Mouse (Mus musculus): ENCODE measurements around the gene Trim6. TPM values are rescaled to one million over a fixed set of nuclear protein-coding genes. Genes with fewer than 3 reads are reported as not detected.

Gene Trim6
- 0.30 and 0.33 TPM in 2 replicates for polyA plus RNA-seq (2015; fragmentation: Nextera tagmentation; extraction: Ambion mirVana)

GRCm38 (mm10) chr7:104218701-104219569, at the start of gene Trim6:
Gene Trim6, plus strand, starts transcription at chr7:104218793.
- Histone ChIP-seq H3K27ac (no peak within 1 kb of the TSS), H3K9ac (no peak within 1 kb of the TSS), H3K36me3 (ENCODE audit: poor library complexity, severe bottlenecking) (no peaks in the 10 kb centered on the region), H3K4me3 (peak within 1 kb of the TSS; percentile 25), H3K4me1 (peaks cover 7% of the 10 kb centered on the region; the same call in 1 of the 2 replicates), H3K4me2 (peak within 1 kb of the TSS; percentile 53), H3K27me3 (no peaks in the 10 kb centered on the region), H3K9me3 (replicated peaks) (no peaks in the 10 kb centered on the region)
- 4% methylated on average over 37 of the region's 37 CpGs for WGBS
- ATAC-seq: peak; percentile 55; the same call in 1 of the 2 replicates

GRCm38 (mm10) chr7:104169634-104170204, 48.9 kb upstream of the Trim6 start:
- 85% methylated on average over 6 of the region's 6 CpGs for WGBS
- H3K27me3 ChIP-seq: no peaks in the 10 kb centered on the region
- no peaks in the 10 kb centered on the region for H3K4me1 ChIP-seq
- no peaks in the 10 kb centered on the region for H3K36me3 ChIP-seq (ENCODE audit: poor library complexity, severe bottlenecking)
- no peaks in the 10 kb centered on the region; the same call in 1 of the 2 replicates for H3K9me3 ChIP-seq (replicated peaks)
- ATAC-seq: no peak
- H3K27ac ChIP-seq: no peak overlapping the region
- H3K4me3 ChIP-seq: no peak overlapping the region
- H3K4me2 ChIP-seq: no peak overlapping the region
- H3K9ac ChIP-seq: no peak overlapping the region

DNA sequence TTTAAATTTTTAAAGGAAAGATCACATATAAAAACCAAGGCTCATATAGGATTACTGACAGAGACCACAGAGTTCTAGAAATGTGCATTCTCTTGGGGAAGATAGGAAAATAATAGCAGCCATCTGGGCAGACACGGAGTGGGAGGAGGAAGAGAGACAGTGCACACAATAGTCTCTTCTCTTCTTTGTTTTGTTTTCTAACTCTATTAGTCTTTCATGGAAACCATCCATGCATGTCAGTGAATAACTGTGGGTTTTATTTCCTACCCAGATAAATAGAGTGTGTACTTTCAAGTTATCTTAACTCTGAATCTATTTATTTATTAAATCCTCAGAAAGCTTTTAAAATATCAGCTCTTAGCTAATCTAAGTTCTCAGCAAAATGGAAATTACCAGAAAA, 43.5 kb upstream of the Trim6 start:
- no peaks in the 10 kb centered on the region for H3K36me3 ChIP-seq (ENCODE audit: poor library complexity, severe bottlenecking)
- no peak overlapping the region for H3K4me3 ChIP-seq
- H3K27me3 ChIP-seq: no peaks in the 10 kb centered on the region
- no peak for ATAC-seq
- WGBS: 25% methylated on average over 1 of the region's 1 CpGs
- no peaks in the 10 kb centered on the region for H3K4me1 ChIP-seq
- H3K27ac ChIP-seq: no peak overlapping the region
- no peak overlapping the region for H3K9ac ChIP-seq
- no peaks in the 10 kb centered on the region; the same call in 1 of the 2 replicates for H3K9me3 ChIP-seq (replicated peaks)
- no peak overlapping the region for H3K4me2 ChIP-seq

DNA sequence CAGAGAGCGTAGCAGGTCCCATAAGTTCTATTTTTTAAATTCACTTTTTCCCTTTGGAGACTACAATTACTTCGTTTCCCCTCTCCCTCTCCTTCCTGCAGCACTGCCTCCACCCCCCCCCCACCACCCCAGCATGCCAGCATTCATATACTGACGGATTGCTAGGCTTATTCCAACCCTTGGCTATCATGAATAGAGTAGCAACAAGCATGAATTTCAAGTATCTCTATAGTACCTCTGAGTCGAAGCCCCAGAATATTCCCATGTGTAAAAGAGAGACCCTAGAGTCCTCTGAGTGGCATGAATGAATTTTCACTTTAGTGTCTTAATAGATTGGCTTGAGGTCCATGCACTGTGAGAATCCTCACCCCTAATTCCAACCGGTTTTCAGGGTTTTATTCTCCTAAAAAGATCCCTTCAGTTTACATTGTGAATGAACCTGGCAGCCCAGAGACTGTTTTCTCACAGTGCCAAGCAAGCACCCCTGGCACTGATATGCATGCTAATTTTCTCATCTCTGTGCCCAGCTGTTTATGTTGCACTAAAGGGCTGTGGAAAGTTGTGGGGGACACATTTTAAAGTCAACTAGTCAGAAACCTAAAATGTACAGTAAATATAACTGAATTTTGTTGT, 40.1 kb upstream of the Trim6 start:
- no peak for ATAC-seq
- Histone ChIP-seq H3K4me2 (no peak overlapping the region), H3K36me3 (ENCODE audit: poor library complexity, severe bottlenecking) (no peaks in the 10 kb centered on the region), H3K27me3 (no peaks in the 10 kb centered on the region), H3K4me1 (no peaks in the 10 kb centered on the region), H3K9ac (no peak overlapping the region), H3K9me3 (replicated peaks) (no peaks in the 10 kb centered on the region), H3K4me3 (no peak overlapping the region), H3K27ac (no peak overlapping the region)
- 52% methylated on average over 5 of the region's 5 CpGs for WGBS

- no peak overlapping the region for H3K4me2 ChIP-seq
- no peak overlapping the region for H3K27ac ChIP-seq
- no peaks in the 10 kb centered on the region for H3K9me3 ChIP-seq (replicated peaks)
- no peaks in the 10 kb centered on the region for H3K4me1 ChIP-seq
- no peaks in the 10 kb centered on the region for H3K36me3 ChIP-seq (ENCODE audit: poor library complexity, severe bottlenecking)
- no peak for ATAC-seq
- no peaks in the 10 kb centered on the region for H3K27me3 ChIP-seq
- 80% methylated on average over 1 of the region's 1 CpGs for WGBS
- H3K9ac ChIP-seq: no peak overlapping the region
- H3K4me3 ChIP-seq: no peak overlapping the region
Measured at GRCm38 (mm10) chr7:104179074-104179473, 39.5 kb upstream of the Trim6 start.

- WGBS: 90% methylated on average over 2 of the region's 2 CpGs
- H3K27ac ChIP-seq: no peak within 1 kb of the TSS
- H3K36me3 ChIP-seq (ENCODE audit: poor library complexity, severe bottlenecking): no peaks in the 10 kb centered on the region
- ATAC-seq: no peak
- no peak within 1 kb of the TSS for H3K4me2 ChIP-seq
- H3K27me3 ChIP-seq: no peaks in the 10 kb centered on the region
- no peaks in the 10 kb centered on the region for H3K9me3 ChIP-seq (replicated peaks)
- no peak within 1 kb of the TSS for H3K9ac ChIP-seq
- H3K4me3 ChIP-seq: no peak within 1 kb of the TSS
- H3K4me1 ChIP-seq: no peaks in the 10 kb centered on the region
Measured at GRCm38 (mm10) chr7:104183292-104183691, 35.3 kb upstream of the Trim6 start, which contains the start of gene Olfr648. Gene Olfr648, minus strand, starts transcription at chr7:104183392.

GRCm38 (mm10) chr7:104191275-104191674, 27.3 kb upstream of the Trim6 start:
- Histone ChIP-seq H3K9me3 (replicated peaks) (no peaks in the 10 kb centered on the region), H3K4me1 (no peaks in the 10 kb centered on the region), H3K4me3 (no peak overlapping the region), H3K27me3 (no peaks in the 10 kb centered on the region), H3K36me3 (ENCODE audit: poor library complexity, severe bottlenecking) (no peaks in the 10 kb centered on the region), H3K27ac (no peak overlapping the region), H3K9ac (no peak overlapping the region), H3K4me2 (no peak overlapping the region)
- ATAC-seq: no peak
- 63% methylated on average over 9 of the region's 9 CpGs for WGBS

DNA sequence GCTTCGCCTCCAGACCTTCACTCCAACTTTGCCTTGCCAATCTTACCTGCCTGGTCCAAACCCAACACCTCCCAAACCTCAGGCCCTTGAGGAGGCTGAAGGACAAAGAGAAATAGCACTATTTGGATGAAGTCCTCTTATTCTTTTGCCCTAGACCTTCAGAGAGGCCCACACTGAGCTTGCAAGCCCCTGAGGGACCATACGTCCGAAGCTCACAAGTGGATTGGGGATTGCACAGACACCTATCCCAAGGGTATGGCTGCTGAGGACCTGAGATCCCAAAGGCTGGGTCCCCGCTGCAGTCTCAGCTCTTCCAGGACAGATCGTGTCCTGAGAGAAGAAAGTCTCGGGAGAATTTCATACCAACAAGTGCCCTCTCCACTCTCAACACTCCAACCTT, 22.7 kb upstream of the Trim6 start, which contains the start of gene Olfr649:
Gene Olfr649, minus strand, starts transcription at position 101 of the 400 bp plus-strand sequence.
- no peak for ATAC-seq
- Histone ChIP-seq H3K9ac (no peak within 1 kb of the TSS), H3K4me1 (no peaks in the 10 kb centered on the region), H3K9me3 (replicated peaks) (no peaks in the 10 kb centered on the region), H3K27me3 (no peaks in the 10 kb centered on the region), H3K4me2 (no peak within 1 kb of the TSS), H3K27ac (no peak within 1 kb of the TSS), H3K4me3 (no peak within 1 kb of the TSS), H3K36me3 (ENCODE audit: poor library complexity, severe bottlenecking) (no peaks in the 10 kb centered on the region)
- WGBS: 83% methylated on average over 6 of the region's 6 CpGs

GRCm38 (mm10) chr7:104199822-104200221, 18.8 kb upstream of the Trim6 start:
- WGBS: 6% methylated on average over 5 of the region's 5 CpGs

GRCm38 (mm10) chr7:104206197-104206596, 12.4 kb upstream of the Trim6 start:
- Histone ChIP-seq H3K4me1 (no peaks in the 10 kb centered on the region), H3K27ac (no peak overlapping the region), H3K36me3 (ENCODE audit: poor library complexity, severe bottlenecking) (no peaks in the 10 kb centered on the region), H3K4me2 (no peak overlapping the region), H3K9ac (no peak overlapping the region), H3K4me3 (no peak overlapping the region), H3K27me3 (no peaks in the 10 kb centered on the region), H3K9me3 (replicated peaks) (no peaks in the 10 kb centered on the region)
- ATAC-seq: no peak
- 93% methylated on average over 7 of the region's 7 CpGs for WGBS

More at GRCm38 (mm10) chr7:104199822-104200221, 18.8 kb upstream of the Trim6 start:
- Histone ChIP-seq H3K9me3 (replicated peaks) (no peaks in the 10 kb centered on the region), H3K27ac (no peak overlapping the region), H3K4me1 (no peaks in the 10 kb centered on the region), H3K36me3 (ENCODE audit: poor library complexity, severe bottlenecking) (no peaks in the 10 kb centered on the region), H3K4me2 (no peak overlapping the region), H3K9ac (no peak overlapping the region), H3K27me3 (no peaks in the 10 kb centered on the region), H3K4me3 (no peak overlapping the region)
- 0 out of 2 replicates have a peak, but pooled peaks have one; percentile 48 for ATAC-seq

GRCm38 (mm10) chr7:104216011-104216535, 2.5 kb upstream of the Trim6 start:
- no peak overlapping the region for H3K9ac ChIP-seq
- no peak for ATAC-seq
- WGBS: 62% methylated on average over 1 of the region's 1 CpGs

DNA sequence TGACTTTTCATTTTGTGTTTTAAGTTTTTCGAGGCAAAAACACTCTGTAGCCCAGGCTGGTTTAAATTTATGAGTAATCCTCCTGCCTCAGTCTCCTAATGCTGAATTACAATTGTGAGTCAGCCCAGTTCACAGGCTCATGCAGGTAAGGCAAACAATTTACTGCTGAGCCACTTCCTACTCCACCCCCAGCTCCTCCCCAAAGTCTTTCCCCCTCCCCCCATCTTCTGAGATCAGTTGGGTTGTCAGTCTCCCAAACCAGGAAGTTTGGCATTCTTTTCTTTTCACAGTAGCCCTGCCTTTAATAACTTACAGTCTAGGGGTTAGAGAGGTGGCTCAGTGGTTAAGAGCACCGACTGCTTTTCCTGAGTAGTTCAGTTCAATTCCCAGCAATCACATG, 712 bp upstream of the Trim6 start:
- H3K36me3 ChIP-seq (ENCODE audit: poor library complexity, severe bottlenecking): no peaks in the 10 kb centered on the region
- no peaks in the 10 kb centered on the region for H3K27me3 ChIP-seq
- no peak overlapping the region for H3K4me2 ChIP-seq
- H3K27ac ChIP-seq: no peak overlapping the region
- ATAC-seq: no peak
- H3K9ac ChIP-seq: no peak overlapping the region
- H3K9me3 ChIP-seq (replicated peaks): no peaks in the 10 kb centered on the region
- H3K4me1 ChIP-seq: peaks cover 7% of the 10 kb centered on the region; the same call in 1 of the 2 replicates
- 83% methylated on average over 2 of the region's 2 CpGs for WGBS
- H3K4me3 ChIP-seq: no peak overlapping the region

More at GRCm38 (mm10) chr7:104216011-104216535, 2.5 kb upstream of the Trim6 start:
- H3K27ac ChIP-seq: no peak overlapping the region
- no peak overlapping the region for H3K4me2 ChIP-seq
- no peak overlapping the region for H3K4me3 ChIP-seq
- H3K36me3 ChIP-seq (ENCODE audit: poor library complexity, severe bottlenecking): no peaks in the 10 kb centered on the region
- H3K27me3 ChIP-seq: no peaks in the 10 kb centered on the region
- H3K4me1 ChIP-seq: peaks cover 7% of the 10 kb centered on the region; the same call in 1 of the 2 replicates
- H3K9me3 ChIP-seq (replicated peaks): no peaks in the 10 kb centered on the region

Data from forebrain, embryonic 13.5 days (tissue).